Mouse (Mus musculus) ovary, postnatal 36 days (tissue): Measurements from ENCODE around the gene Galnt18.

Experiments used
- DNase-seq: peaks from one replicate; pipeline ENCODE4 v3.0.0; 2022; ENCODE audit warnings: low spot score, mixed read lengths

Gene Galnt18

DNA sequence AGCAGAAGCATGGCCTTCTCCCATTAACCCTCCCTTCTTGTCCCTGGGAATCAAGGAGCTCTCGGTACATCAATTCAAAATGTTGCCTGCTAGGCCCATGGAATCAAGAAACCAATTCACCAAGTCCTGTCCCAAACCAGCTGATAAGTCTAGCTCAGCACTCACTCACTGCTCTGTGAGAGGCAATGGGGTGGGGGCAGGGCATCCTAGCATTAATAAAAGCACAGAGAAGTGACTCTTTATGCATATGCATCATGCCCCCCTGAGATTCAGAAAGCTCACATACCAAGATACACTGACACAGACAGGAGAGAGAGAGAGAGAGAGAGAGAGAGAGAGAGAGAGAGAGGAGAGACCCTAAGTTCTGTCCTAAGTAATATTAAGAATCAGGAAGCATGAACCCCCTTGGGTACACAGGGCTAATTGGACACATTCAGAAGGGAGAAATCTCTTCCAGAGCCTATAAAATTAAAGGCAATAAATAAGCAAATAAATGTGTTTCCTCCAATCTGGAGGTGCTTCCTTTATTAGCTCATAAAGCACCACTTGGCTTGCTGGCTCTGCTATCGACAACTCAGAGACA is 141.8 kb downstream of the Galnt18 start:
- DNase-seq = no peak

DNA sequence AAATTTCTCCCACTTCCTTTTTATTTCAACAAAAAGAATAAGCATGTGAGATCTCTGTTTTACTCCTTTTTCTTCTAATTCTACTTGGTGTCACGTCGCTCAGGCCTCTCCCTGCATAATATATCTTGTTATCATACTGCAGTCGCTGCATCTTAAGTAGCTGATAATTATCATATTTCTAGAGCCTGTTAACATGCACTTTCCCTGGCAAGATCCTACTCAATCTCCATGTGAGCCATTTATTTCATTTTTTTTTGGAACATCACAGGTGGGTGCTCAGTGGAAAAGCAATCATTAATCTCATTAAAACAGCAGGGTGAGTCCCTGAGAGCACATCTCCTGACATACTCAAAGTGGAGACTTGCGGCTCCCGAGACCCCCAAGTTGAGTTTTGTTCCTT is 143.3 kb downstream of the Galnt18 start:
- DNase-seq = no peak

DNA sequence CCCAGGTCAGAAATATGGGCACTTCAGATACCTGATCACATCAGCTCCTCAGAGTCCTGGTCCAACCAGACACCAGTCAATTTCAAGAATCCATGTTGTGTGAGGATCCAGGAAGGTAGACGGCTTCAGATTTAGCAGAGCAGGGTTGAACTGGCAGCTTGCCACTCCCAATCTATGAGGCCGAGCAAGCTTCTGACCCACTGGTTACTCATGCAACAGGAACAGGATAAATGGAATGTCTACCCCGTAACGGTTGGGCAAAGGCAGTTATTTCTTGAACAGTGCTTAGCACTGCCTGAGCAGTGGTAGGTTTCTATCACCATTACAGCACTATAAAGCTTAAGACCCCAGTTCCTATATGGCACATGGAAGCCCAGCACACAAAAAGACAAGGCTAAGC is 148.5 kb downstream of the Galnt18 start:
- no peak for DNase-seq

DNA sequence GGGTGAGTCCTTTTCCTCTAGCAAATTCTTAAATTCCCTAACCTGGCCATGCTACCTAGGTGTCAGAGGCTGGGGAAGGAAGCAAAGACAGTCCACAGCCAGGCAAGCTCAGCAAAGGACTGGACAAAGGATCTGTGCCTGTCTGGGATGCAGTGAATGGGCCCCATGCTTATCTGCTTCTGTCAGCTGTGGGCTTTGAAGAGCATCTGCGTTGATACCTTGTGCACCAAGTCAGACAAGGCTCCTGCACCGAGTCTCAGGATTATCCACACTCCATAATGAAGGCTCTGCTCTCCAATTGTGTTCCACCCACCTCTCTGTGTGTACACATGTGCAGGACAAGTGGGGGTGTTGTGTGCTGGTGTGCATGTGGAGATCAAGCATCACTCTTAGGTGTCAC is 153.5 kb downstream of the Galnt18 start:
- no peak for DNase-seq

DNA sequence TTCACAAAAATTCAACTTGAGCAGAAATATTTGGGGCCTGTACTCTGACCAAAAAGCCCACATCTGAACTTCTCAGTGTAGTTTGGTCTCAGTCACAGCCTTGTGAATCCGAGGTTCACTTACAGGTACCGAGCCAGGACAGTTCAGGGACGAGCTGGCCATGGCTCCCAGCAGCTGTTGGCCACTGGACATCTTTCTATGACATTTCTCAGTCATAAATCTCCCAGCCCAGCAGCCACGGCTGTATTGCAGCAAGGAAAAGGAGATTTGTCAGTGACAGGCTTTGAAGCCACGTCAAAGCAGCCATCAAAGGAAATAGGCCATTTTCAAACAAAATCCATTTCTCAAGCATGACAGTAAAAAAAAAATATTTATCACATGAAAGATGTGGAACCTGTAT is 154.0 kb downstream of the Galnt18 start:
- no peak for DNase-seq

DNA sequence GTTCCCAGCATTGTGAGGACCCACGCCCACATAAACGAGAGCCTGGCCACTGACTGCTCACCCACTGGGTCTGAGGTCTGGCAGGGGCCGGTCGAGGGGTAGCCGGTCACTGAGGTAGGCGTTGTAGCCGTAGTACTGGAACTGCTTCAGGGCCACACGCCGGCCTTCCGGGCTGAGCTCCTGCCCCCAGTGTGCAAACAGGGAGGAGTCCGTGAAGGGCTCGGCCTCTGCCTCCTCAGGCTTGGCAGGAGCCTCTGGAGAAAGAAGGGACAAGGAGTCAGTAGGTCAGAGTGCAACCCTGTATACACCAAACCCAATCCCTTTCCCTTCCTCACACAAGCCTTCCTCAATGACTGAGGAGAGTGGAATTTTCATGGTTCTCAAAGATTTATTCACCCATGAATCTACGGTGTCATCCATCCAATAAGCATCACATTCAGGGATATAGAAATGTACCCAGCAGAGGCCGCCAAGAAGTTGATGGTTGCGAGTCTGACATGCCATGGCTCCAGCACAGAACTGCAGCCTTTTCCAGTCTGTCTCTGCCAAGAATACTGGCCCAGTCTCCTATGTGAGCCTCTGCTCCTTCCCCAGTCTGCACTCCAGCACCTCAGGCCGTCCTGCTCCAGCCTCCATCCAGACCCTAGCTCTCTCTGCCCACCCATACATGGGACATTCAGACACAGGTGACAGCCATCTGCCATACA is 163.4 kb downstream of the Galnt18 start:
- peak; percentile 38 for DNase-seq

DNA sequence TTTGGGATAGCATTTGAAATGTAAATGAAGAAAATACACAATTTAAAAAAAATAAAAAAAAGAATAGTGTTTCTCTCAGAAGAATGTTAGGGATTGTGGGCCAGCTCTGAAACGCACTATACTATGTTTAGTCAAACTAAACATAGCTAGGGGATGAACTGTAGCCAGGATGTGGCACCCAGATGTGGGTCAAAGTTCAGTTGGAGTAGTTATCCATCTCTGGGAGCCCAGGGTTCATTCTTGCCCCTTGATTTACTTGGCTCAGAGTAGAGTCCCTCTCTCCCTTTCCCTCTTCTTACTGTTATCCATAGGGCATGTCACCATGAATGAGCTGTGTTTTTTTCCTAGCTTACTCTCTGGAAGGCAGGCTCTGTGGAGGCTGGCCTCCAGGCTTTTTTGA is 165.3 kb downstream of the Galnt18 start:
- no peak for DNase-seq

DNA sequence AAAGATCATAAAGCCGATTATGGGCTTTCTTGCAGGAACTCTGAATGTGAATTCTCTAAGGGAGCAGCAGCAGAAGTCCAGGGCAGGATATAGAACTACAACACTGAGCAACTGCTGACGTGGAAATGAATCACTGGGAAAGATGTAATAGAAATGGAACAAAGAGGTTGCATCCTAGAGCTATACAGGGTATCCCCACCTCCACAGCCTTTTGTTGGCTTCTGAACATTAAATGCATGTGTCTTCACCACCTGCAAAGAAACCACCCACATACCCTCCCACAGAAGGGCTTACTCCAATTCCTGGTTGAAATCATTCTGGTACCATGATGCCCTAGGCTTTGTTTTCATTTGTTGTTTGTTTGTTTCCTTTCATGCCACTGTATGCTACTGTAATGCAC is 172.3 kb downstream of the Galnt18 start:
- DNase-seq = no peak

DNA sequence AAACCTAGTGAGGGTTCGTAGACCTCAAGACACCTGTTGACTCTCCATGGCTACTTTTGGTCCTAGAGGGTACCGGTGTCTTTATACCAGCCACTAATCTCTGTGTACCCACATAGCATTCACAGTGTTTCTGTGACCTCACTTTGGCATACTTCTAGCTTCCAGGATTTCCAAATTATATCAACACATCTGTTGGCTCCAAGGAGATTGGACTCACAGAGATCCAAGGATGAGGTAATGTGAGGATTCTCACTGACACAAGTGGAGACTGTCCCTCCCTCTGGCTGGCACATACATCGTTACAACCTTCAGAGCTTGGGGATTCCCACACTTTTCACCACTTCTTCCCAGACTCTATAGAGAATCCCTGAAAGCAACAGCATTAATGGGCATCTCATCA is 173.7 kb downstream of the Galnt18 start:
- DNase-seq = no peak

DNA sequence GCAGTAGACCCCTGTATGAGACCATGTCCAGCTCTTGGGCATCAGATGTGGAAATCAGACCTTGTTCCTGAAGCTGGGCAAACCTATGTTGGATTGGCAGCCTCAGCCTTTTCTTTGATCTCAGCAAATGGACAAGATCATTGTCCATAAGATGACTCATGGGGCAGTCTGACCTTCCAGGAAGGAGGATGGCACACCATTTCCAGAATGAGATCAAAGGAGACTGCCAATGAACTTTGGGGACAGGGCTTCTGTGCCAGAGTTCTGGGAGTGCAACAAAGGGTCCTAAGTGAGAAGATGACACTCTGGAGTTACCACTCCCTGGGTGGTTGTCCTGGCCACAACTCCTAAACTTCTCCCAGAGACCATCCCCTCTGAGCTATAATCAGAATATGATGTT is 174.1 kb downstream of the Galnt18 start:
- no peak for DNase-seq

DNA sequence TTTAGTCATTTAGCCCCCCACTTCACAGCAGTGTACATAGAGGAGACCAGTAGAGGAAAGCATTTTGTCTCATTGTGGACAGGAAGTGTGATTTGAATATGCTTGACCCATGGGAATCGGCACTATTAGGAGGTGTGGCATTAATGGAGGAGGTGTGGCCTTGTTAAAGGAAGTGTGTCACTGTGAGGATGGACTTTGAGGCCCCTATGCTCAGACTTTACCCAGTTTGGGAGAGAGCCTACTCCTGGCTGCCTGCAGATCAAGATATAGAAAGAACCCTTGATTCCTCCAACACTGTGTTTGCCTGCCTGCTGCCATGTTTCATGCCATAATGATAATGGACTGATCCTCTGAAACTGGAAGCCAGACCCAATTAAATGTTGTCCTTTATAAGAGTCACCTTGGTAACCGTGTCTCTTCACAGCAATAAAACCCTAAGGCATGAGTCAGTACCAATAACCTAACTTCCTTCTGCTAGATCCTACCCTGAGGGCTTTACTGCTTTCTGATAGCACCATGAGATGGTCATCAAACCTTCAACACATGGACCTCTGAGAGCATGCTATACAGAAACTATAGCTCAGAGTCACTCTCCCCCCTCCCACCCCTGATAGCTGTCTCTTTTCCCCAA is 175.1 kb downstream of the Galnt18 start:
- DNase-seq = no peak

DNA sequence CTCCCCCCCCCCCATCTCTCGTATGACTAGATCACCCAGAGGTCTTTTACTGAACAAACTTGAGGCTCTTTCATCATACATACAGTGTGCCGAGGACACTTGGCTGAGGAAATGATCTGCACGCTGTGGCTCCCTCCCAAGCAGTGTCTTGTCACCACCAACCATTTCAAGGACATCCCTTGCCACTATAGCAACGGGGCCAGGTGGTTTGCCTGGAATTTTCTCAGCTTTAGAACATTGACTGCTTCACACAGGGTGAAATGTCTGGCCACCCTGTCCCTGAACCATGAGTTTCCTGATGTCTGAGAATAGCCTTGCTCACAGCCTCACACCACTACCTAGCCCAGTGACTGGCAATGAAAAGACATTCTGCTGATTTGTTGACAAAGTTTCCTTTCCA is 176.6 kb downstream of the Galnt18 start:
- no peak for DNase-seq

DNA sequence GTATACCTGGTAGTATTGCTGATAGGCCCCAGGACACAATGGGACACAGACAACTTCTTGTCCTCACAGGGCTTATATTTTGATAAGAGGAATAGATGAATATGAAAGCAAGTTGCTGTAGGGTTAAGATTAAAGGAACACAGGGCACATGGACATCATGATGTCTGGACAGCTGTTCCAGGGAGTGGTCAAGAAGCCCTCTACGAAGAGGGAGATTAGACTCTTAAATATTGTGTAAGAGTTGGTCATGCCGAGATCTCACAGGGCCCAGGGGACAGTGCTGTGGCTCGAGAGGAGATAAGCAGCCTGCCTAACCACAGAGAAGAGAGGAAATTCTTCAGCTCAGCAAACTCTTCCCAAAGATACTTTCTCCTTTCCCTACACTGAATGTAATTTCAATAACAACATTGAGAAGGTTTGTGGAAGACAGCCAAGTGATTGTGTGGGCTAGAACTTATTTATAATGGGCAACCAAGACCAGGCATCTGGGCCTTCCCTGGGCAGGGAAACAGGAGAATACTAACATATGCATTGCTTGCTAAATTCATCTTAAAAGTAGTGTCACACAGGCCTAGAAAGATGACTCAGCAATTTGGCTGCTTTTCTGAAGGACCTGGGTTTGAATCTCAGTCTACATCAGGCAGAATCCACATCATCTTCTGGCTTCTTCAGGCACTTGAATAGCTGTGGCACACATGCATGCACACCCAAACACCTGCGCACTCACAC is 178.3 kb downstream of the Galnt18 start:
- DNase-seq = no peak

DNA sequence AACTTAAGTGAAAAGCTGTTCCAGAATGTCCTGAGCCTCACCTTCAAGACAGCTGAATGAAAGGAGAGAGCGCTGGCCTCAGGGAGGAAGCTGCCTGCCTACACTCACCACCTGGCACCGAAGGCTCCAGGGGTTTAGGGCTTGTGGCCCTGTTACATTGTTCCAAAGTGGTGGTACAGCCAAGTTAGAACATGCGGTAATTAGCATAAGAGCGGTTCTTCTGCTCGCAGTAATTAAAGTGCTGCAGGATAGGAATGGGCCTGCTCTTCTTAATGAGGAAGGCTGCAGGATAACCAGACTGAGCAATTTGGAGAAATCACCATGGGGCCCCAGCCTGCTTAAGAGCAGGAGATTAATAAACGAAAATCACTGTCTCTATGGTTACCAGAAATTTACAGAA is 179.0 kb downstream of the Galnt18 start:
- no peak for DNase-seq

DNA sequence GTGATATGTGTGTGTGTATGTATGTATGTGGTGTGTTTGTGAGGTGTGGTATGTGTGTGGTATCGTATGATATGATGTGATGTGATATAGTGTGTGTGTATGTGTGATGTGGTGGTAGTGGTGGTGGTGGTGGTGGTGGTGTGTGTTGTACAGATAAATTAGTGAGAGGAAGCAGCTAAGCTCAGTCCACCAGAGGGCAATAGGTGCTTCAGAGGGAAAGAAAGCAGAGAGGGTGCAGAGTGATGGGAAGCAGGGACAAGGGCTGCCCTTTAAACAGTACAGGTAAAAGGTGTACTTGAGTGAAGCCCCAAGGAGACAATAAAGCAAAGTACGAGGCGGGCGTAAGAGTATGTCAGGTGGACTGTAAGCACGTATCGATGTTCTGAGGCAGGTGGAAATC is 186.1 kb downstream of the Galnt18 start:
- DNase-seq = no peak

DNA sequence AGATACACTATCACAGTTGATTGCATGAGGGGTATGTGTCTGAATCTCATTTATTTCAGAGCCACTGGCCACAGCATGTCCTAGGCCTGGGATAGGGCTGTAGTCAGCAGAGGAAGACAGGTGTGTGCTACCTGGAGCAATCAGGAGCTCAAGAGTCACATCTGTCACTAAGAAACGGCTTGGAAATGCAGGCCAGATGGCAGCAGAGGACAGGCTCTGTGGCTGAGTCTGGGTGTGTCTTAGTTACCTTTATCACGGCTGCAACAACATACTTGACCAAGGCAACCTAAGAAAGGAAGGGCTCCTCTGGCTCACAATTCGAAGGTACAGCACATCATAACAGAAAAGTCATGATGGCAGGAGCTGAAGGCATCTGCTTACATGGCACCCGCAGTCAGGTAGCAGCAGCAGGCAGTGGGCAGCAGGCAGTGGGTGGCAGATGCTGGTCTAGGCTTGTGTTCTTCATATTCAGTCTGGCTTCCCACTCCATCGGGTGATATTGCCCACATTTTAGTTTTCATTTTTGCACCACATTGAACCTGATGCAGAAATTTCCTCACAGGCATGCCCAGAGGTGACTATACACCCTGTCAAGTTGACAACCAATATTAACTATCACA is 190.2 kb downstream of the Galnt18 start:
- no peak for DNase-seq

DNA sequence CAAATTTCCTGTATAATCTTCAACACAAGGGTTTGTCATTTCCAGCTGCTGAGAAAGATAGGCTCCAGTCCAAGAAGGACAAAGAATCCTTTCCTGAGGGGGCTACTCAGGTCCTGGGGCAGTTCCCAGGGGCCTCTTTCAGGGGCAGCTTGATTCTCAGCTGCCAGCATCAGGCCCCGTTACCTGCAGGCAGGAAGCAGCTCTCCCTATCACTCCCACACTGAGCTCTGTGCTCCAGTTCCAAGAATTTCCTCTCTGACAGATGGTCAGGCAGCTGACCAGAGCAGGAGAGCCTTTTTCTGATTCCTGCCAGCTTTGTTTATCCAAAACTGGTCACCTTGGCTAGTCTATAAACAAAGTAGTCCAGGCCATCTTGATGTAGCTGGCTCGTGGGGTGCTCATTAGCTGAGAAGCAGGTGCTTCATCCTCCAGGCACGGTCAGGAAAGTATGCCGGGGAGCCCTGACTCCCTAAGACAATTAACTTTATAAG is 191.4 kb downstream of the Galnt18 start:
- no peak for DNase-seq

DNA sequence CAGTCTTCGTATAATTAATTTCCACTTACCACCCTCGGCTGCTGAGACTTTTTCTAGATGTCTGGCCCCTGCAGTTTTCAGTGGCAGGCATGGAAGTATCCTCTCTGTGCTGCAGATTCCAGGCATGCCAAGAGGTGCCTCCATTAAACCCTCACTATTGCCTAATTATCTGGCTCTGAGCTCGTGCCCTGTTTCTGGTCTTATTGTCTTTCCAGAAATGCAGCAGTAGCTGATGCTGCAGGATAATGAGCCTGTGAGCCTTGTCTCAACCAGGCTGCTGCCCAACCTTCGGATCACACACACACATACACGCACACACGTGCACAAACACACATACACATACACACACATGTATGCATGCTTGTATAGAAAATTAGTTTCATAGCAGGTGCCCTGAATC is 199.2 kb downstream of the Galnt18 start:
- DNase-seq = no peak

DNA sequence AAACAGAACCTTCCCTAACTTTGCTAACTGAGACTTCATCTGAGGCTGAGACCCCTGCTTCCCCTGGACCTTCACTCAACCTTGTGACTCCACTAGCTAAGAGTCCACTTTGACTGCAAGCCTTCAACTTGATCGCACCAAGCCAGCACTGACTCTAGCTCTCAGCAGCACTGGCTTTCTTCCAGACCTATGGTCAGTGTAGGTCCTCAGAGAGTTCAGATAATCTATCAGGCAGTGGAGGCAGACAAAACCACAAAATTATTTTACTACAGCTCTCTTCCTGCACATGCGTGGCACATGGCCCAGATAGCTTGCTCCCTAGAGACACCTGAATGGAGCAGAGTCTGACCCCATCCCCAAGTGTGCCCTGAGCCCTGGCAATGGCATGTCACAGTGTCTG is 204.7 kb downstream of the Galnt18 start:
- no peak for DNase-seq

DNA sequence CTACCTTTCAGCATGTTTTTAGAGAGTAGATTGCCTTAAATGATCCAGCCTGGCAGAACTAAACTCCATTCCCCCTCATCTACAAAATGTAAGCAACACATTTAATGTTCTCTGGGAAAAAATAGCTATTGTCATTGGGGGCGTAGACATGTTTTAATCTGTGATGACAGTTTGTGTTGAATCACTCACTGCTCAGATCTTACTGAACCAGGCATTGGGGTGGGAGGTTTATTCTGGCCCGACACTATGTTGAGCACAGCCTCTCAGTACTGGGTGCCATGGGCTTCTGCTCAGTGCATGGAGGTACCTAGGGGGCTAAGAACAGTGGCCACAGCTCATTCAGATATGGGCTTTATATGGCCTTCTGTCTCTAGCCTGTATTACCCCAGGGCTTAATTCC is 207.4 kb downstream of the Galnt18 start:
- no peak for DNase-seq

DNA sequence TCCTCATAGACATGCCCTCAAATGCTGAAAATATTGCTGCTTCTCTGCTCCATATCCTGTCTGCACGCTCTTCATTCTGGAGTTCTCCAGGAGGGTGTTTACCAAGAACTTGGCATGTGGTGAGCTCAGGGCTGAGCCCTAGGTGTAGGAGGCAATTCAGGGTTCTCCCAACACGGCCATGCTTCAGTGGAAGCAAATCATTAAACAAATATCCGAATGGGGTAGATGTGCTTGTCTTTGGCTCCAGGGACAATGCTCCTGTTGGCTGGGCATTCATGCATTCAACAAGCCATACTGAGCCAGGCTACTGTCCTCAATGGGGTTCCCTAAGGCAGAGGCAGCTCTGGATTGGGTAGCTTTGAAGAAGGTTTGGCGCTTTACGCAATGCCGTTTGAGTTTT is 212.9 kb downstream of the Galnt18 start:
- DNase-seq = no peak

DNA sequence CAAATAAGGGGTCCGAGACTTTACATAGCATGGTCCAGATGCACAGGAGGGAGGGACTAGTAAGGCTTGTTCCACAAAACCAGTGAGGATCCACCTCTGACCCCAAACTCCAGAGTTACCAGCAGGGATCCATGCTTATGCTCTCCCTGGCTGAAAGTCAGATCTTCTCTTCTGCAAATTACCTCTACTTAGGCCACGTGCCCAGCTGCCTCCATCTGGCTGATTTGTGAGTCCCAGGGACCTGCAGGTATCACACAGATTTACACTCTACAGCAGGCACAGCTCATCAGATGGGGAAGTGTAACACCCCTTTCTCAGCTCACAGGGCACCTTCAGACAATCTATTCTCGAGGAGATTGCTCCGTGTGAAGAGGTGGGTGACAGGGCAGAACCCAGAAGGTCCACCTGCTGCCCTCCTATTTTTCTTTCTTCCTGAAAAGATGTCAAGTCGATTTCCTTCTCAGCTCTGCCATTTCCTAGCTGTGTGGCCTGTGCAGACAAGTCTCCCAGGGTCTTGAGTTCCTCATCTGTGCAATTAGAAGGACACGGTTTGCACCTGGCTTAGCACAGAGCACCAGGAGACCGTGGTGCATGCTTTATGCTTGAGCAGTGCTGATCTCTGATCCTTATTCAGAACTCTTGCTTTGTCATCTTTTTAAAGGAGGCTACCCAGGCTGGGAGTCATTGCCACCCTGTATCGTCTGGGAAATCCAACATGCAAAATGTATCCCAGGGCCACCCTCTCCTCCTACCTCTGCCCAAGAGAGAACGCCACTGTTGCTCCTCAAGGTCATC is 216.3 kb downstream of the Galnt18 start:
- DNase-seq = no peak
